Mouse (Mus musculus) thymus, adult 2 months (tissue): ENCODE results near the gene Mapk8. TPM values are rescaled to one million over a fixed set of nuclear protein-coding genes. Genes with fewer than 3 reads are reported as not detected.

Source experiments
- DNase-seq: peaks from one replicate; pipeline ENCODE4 v3.0.0; 2021
- H3K27ac ChIP-seq: fragments of 200-500 bp; 2 replicates; pipeline ENCODE4 v1.5.1; 2012; ENCODE audit warnings: low read length, control low read depth; ENCODE audit not compliant: control insufficient read depth, insufficient read depth
- H3K27me3 ChIP-seq: fragments of 200-500 bp; 2 replicates; pipeline ENCODE4 v1.6.1; 2012; ENCODE audit warnings: mild to moderate bottlenecking, low read length, moderate library complexity, mixed read lengths; ENCODE audit not compliant: control insufficient read depth, insufficient read depth
- H3K36me3 ChIP-seq: fragments of 200-500 bp; 2 replicates; pipeline ENCODE4 v1.6.1; 2012; ENCODE audit warnings: mild to moderate bottlenecking, low read length, moderate library complexity; ENCODE audit not compliant: control insufficient read depth, insufficient read depth
- H3K4me1 ChIP-seq: fragments of 200-500 bp; replicated peaks from 2 replicates; pipeline ENCODE4 v1.6.1; 2012; ENCODE audit warnings: low read length; ENCODE audit not compliant: control insufficient read depth, insufficient read depth
- H3K4me3 ChIP-seq: fragments of 200-500 bp; 2 replicates; pipeline ENCODE4 v1.5.1; 2012; ENCODE audit warnings: mild to moderate bottlenecking, low read length, control low read depth, moderate library complexity; ENCODE audit not compliant: control insufficient read depth, insufficient read depth
- CTCF ChIP-seq: fragments of 200-500 bp; IDR thresholded peaks from 2 replicates; pipeline ENCODE4 v1.5.1; 2012; ENCODE audit warnings: mild to moderate bottlenecking, control low read depth, low read length, moderate library complexity, borderline replicate concordance; ENCODE audit not compliant: control insufficient read depth, poor library complexity, insufficient read depth; ENCODE audit errors: extremely low read depth
- POLR2A ChIP-seq: fragments of 200-500 bp; IDR thresholded peaks from 2 replicates; pipeline ENCODE4 v1.6.1; 2012; ENCODE audit warnings: mild to moderate bottlenecking, low read length, control low read depth, moderate library complexity; ENCODE audit not compliant: control insufficient read depth, poor library complexity, insufficient read depth; ENCODE audit errors: extremely low read depth
- WGBS: fragments of 180-500 bp; shearing (Covaris S2); methylation state at CpG from one replicate; pipeline ENCODE4 v1.1.7; 2018; 5-methylcytosine and 5-hydroxymethylcytosine counted together
- polyA plus RNA-seq: library from polyadenylated mRNA; depleted of rRNA; stranded (reverse); fragments of >200 nt; gene quantifications from 2 replicates; pipeline ENCODE4 v1.2.3, GENCODE M21; 2012; rRNA removed

The Mapk8 gene
- polyA plus RNA-seq: 11.9 and 15.2 TPM in 2 replicates

- peak within 1 kb of the TSS; percentile 85 for H3K4me3 ChIP-seq
- WGBS: under 1% methylated on average over 69 of the region's 70 CpGs
Observed at GRCm38 (mm10) chr14:33447027-33447569, at the start of gene Mapk8. TSS of gene Mapk8 (minus strand) at chr14:33447158.

GRCm38 (mm10) chr14:33495226-33495625 is 48.3 kb upstream of the Mapk8 start:
- H3K4me1 ChIP-seq: no peaks in the 10 kb centered on the region
- TF ChIP-seq POLR2A: no peak
- TF ChIP-seq CTCF: no peak
- H3K36me3 ChIP-seq: no peaks in the 10 kb centered on the region
- H3K27me3 ChIP-seq: no peaks in the 10 kb centered on the region
- DNase-seq: no peak
- H3K4me3 ChIP-seq: no peak overlapping the region
- H3K27ac ChIP-seq: no peak overlapping the region
- 88% methylated on average over 4 of the region's 4 CpGs for WGBS

More at GRCm38 (mm10) chr14:33447027-33447569, at the start of gene Mapk8:
- no peak within 1 kb of the TSS for H3K27ac ChIP-seq
- no peaks in the 10 kb centered on the region for H3K36me3 ChIP-seq
- peak; percentile 64; the same call in 1 of the 2 replicates for TF ChIP-seq CTCF
- TF ChIP-seq POLR2A: peak; percentile 83
- DNase-seq: peak; percentile 99
- no peaks in the 10 kb centered on the region; the same call in 1 of the 2 replicates for H3K4me1 ChIP-seq
- H3K27me3 ChIP-seq: no peaks in the 10 kb centered on the region

GRCm38 (mm10) chr14:33487805-33488550 is 41.0 kb upstream of the Mapk8 start:
- no peaks in the 10 kb centered on the region for H3K36me3 ChIP-seq
- no peaks in the 10 kb centered on the region for H3K4me1 ChIP-seq
- no peak overlapping the region for H3K4me3 ChIP-seq
- WGBS: 90% methylated on average over 15 of the region's 15 CpGs
- no peak for DNase-seq
- H3K27me3 ChIP-seq: no peaks in the 10 kb centered on the region
- H3K27ac ChIP-seq: no peak overlapping the region
- TF ChIP-seq POLR2A: no peak
- no peak for TF ChIP-seq CTCF

- Histone ChIP-seq H3K27ac (no peak overlapping the region), H3K36me3 (no peaks in the 10 kb centered on the region), H3K4me3 (no peak overlapping the region), H3K4me1 (no peaks in the 10 kb centered on the region), H3K27me3 (no peaks in the 10 kb centered on the region)
- 96% methylated on average over 3 of the region's 3 CpGs for WGBS
- no peak for TF ChIP-seq CTCF
- no peak for TF ChIP-seq POLR2A
- DNase-seq: no peak
Observed at GRCm38 (mm10) chr14:33481991-33482390, 35.0 kb upstream of the Mapk8 start.

- H3K4me3 ChIP-seq: no peak overlapping the region
- DNase-seq: no peak
- WGBS: 40% methylated on average over 3 of the region's 3 CpGs
- TF ChIP-seq CTCF (no peak), POLR2A (no peak)
- no peaks in the 10 kb centered on the region for H3K4me1 ChIP-seq
- no peaks in the 10 kb centered on the region for H3K36me3 ChIP-seq
- no peak overlapping the region for H3K27ac ChIP-seq
- H3K27me3 ChIP-seq: no peaks in the 10 kb centered on the region
Observed at GRCm38 (mm10) chr14:33476094-33476760, 29.3 kb upstream of the Mapk8 start.

- no peaks in the 10 kb centered on the region for H3K36me3 ChIP-seq
- H3K27me3 ChIP-seq: no peaks in the 10 kb centered on the region
- no peaks in the 10 kb centered on the region for H3K4me1 ChIP-seq
- no peak for TF ChIP-seq CTCF
- no peak for TF ChIP-seq POLR2A
- 66% methylated on average over 2 of the region's 2 CpGs for WGBS
- DNase-seq: no peak
- no peak overlapping the region for H3K27ac ChIP-seq
- H3K4me3 ChIP-seq: no peak overlapping the region
Observed at GRCm38 (mm10) chr14:33474461-33474860, 27.5 kb upstream of the Mapk8 start.

GRCm38 (mm10) chr14:33471331-33471730 is 24.4 kb upstream of the Mapk8 start, which contains the start of gene Frmpd2:
TSS of gene Frmpd2 (plus strand) at chr14:33471696.
- no peak for DNase-seq
- TF ChIP-seq POLR2A (no peak), CTCF (no peak)
- no peak within 1 kb of the TSS for H3K27ac ChIP-seq
- WGBS: 90% methylated on average over 3 of the region's 3 CpGs
- H3K27me3 ChIP-seq: no peaks in the 10 kb centered on the region
- no peaks in the 10 kb centered on the region for H3K4me1 ChIP-seq
- H3K36me3 ChIP-seq: no peaks in the 10 kb centered on the region
- H3K4me3 ChIP-seq: no peak within 1 kb of the TSS
